Mouse (Mus musculus) T-helper 1 cell (primary cell): ENCODE data around the gene 0610010F05Rik.
"Not testable (repeated sequence)": the region's sequence is repeated elsewhere in the genome, so short reads cannot be mapped to it uniquely, and the experiment has no call there.

Source experiments
- in situ Hi-C: fragments of 300-600 bp; cut with MboI, MseI; formaldehyde crosslinking; loops from one replicate; pipeline ENCODE4 v1.15.1; 2025; ENCODE audit warnings: high pct_unique_total_duplicates

The 0610010F05Rik gene

GRCm38 (mm10) chr11:23632945-23633878 lies at the start of gene 0610010F05Rik:
TSS of gene 0610010F05Rik (minus strand) at chr11:23633639.
- in situ Hi-C loops = no loop called here

- in situ Hi-C loops = no loop called here
These were observed 49.1 kb upstream of the 0610010F05Rik start for GRCm38 (mm10) chr11:23682561-23682960.

GRCm38 (mm10) chr11:23680435-23680950 lies 47.1 kb upstream of the 0610010F05Rik start:
- in situ Hi-C loops = no loop called here

GRCm38 (mm10) chr11:23679044-23679642 lies 45.7 kb upstream of the 0610010F05Rik start:
- in situ Hi-C loops = no loop called here

- in situ Hi-C loops = no loop called here
These were observed 42.7 kb upstream of the 0610010F05Rik start for GRCm38 (mm10) chr11:23676100-23676499.

GRCm38 (mm10) chr11:23672256-23672749 lies 38.9 kb upstream of the 0610010F05Rik start:
- in situ Hi-C loops = no loop called here

GRCm38 (mm10) chr11:23667128-23667527 lies 33.7 kb upstream of the 0610010F05Rik start:
- in situ Hi-C loops = no loop called here

- in situ Hi-C loops = no loop called here
These were observed 33.1 kb upstream of the 0610010F05Rik start for GRCm38 (mm10) chr11:23666526-23666925.

- in situ Hi-C loops = no loop called here
These were observed 32.5 kb upstream of the 0610010F05Rik start, which contains the start of gene Pex13 for GRCm38 (mm10) chr11:23665798-23666501. TSS of gene Pex13 (minus strand) at chr11:23665959.

GRCm38 (mm10) chr11:23665311-23665786 lies 31.9 kb upstream of the 0610010F05Rik start, which contains the start of gene Pus10:
TSS of gene Pus10 (plus strand) at chr11:23665674.
- in situ Hi-C loops = no loop called here

GRCm38 (mm10) chr11:23664232-23664631 lies 30.8 kb upstream of the 0610010F05Rik start:
- in situ Hi-C loops = no loop called here

GRCm38 (mm10) chr11:23657791-23658190 lies 24.4 kb upstream of the 0610010F05Rik start:
- in situ Hi-C loops = no loop called here

GRCm38 (mm10) chr11:23653666-23654065 lies 20.2 kb upstream of the 0610010F05Rik start:
- in situ Hi-C loops = no loop called here

- in situ Hi-C loops = no loop called here
These were observed 14.4 kb upstream of the 0610010F05Rik start for GRCm38 (mm10) chr11:23647835-23648234.

- in situ Hi-C loops = no loop called here
These were observed 14.0 kb upstream of the 0610010F05Rik start for GRCm38 (mm10) chr11:23647431-23647830.

GRCm38 (mm10) chr11:23634573-23634972 lies 1.1 kb upstream of the 0610010F05Rik start:
- in situ Hi-C loops = no loop called here

- in situ Hi-C loops = no loop called here
These were observed 408 bp upstream of the 0610010F05Rik start for GRCm38 (mm10) chr11:23633879-23634215.

- in situ Hi-C loops = no loop called here
These were observed 2.8 kb downstream of the 0610010F05Rik start for GRCm38 (mm10) chr11:23630664-23631063.

GRCm38 (mm10) chr11:23618995-23619394 lies 14.4 kb downstream of the 0610010F05Rik start:
- in situ Hi-C loops = no loop called here

- in situ Hi-C loops = no loop called here
These were observed 18.9 kb downstream of the 0610010F05Rik start for GRCm38 (mm10) chr11:23614546-23614945.

- in situ Hi-C loops = not testable (repeated sequence)
These were observed 26.1 kb downstream of the 0610010F05Rik start for GRCm38 (mm10) chr11:23607291-23607690.
